Mouse (Mus musculus) olfactory bulb, adult 2 months (tissue): ENCODE measurements around the gene Ptpn14. TPM values are rescaled to one million over a fixed set of nuclear protein-coding genes. Genes with fewer than 3 reads are reported as not detected.

ENCODE experiments used
- H3K27ac ChIP-seq: fragments of 200-500 bp; 2 replicates; pipeline ENCODE4 v1.5.1; 2012; ENCODE audit warnings: low read depth, low read length; ENCODE audit not compliant: insufficient read depth
- H3K4me1 ChIP-seq: fragments of 200-500 bp; 2 replicates; pipeline ENCODE4 v1.6.1; 2012; ENCODE audit warnings: low read length; ENCODE audit not compliant: control insufficient read depth, insufficient read depth
- H3K4me3 ChIP-seq: fragments of 200-500 bp; 2 replicates; pipeline ENCODE4 v1.5.1; 2012; ENCODE audit warnings: mild to moderate bottlenecking, low read depth, low read length, moderate library complexity; ENCODE audit not compliant: insufficient read depth
- CTCF ChIP-seq: fragments of 200-500 bp; IDR thresholded peaks from 2 replicates; pipeline ENCODE4 v1.5.1; 2012; ENCODE audit warnings: low read depth, mild to moderate bottlenecking, low read length, moderate library complexity; ENCODE audit not compliant: insufficient read depth
- POLR2A ChIP-seq: fragments of 200-500 bp; IDR thresholded peaks from 2 replicates; pipeline ENCODE4 v1.6.1; 2012; ENCODE audit warnings: mild to moderate bottlenecking, low read depth, low read length, moderate library complexity; ENCODE audit not compliant: insufficient read depth
- WGBS: fragments of 180-500 bp; shearing (Covaris S2); methylation state at CpG from one replicate; pipeline ENCODE4 v1.1.7; 2018; 5-methylcytosine and 5-hydroxymethylcytosine counted together
- polyA plus RNA-seq: library from polyadenylated mRNA; stranded (reverse); fragments of >200 nt; gene quantifications from 2 replicates; pipeline ENCODE4 v1.2.4, GENCODE M21; 2012; ENCODE audit warnings: low replicate concordance; ENCODE audit not compliant: missing spikeins, insufficient read depth, insufficient read length

The Ptpn14 gene
- polyA plus RNA-seq, 1 experiment, result 73.8 TPM

DNA sequence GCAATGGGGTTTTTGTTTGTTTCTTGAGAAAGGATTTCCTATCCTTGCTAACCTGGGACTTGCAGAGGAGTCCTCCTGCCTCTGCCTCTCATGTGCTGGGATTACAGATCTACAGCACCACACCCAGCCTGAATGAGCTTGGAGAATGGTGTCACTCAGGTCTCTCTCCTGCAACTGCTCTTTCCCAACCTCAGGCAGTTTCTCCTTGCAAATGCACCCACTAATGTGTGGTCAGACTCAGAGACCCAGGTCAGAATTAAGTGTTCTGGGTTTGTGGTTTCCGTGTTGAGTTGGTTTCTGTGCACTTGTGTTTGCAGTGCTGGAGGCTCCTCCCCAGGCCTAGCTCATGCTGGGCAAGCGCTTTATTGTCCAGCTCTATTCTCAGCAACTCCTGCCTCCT is 33.7 kb upstream of the Ptpn14 start:
- WGBS, result 97% methylated on average over 2 of the region's 2 CpGs
- TF ChIP-seq POLR2A (no peak), CTCF (no peak)
- H3K4me3 ChIP-seq, result no peak overlapping the region
- H3K4me1 ChIP-seq, result no peaks in the 10 kb centered on the region
- H3K27ac ChIP-seq, result no peak overlapping the region

DNA sequence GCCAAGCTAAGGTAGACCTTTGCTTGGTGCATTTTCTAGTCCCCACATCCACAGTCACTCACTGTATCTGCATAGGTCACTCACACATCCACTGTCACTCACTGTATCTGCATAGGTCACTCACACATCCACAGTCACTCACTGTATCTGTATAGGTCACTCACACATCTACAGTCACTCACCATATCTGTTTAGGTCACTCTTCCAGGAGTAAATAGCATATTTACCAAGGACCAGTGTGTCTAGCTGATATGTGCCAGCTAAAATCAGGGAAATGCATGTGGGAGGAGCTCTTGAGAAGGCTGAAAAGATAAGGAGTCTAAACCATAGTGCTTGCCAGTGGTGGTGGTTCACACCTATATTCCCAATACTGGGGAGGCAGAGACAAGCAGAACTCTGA is 32.7 kb upstream of the Ptpn14 start:
- H3K4me3 ChIP-seq, result no peak overlapping the region
- TF ChIP-seq CTCF (no peak), POLR2A (no peak)
- no peaks in the 10 kb centered on the region for H3K4me1 ChIP-seq
- no peak overlapping the region for H3K27ac ChIP-seq

DNA sequence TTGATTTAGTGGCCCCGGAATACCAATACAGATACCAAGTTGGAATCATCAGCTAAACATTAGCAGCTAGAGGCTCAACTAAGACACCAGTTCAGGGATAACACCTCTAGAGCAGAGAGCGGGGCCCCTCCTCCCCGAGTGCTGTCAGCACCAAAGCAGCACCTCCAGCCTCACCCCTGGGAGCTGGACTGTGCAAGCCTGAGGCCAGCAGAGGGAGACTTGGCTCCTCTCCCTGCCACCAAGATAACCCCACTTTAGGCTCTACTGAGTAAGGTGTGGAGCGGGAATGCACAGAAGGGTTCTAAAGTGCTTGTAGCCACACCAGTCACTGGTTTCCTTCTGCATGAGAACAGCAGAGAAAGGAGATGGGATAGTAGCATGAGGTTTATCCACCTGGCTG is 29.7 kb upstream of the Ptpn14 start:
- no peak for TF ChIP-seq POLR2A
- no peak for TF ChIP-seq CTCF
- Histone ChIP-seq H3K4me3 (no peak overlapping the region), H3K4me1 (no peaks in the 10 kb centered on the region), H3K27ac (no peak overlapping the region)
- WGBS, result 89% methylated on average over 4 of the region's 4 CpGs

DNA sequence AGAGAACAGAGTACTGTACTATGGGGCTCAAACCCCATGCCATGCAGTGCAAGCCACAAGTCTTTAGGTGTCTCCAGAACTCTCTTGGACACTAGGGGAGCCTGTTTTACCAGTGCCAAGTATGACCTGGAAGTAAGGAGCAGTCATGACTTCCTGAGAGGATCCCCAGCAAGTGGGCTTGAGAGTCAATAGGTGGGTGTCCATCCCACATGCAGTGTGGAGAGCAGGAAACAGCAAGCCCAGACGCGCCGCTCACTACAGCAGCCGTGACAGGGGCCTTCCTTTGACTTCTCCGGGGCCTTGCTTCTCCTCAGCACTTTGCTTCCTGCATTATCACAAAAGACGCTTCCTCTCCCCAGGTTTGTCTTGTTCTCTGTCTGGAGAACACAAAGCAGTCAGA is 27.9 kb upstream of the Ptpn14 start:
- H3K27ac ChIP-seq, result no peak overlapping the region
- H3K4me1 ChIP-seq, result 0 out of 2 replicates have a peak, but pooled peaks cover 2% of the 10 kb centered on the region
- no peak for TF ChIP-seq CTCF
- no peak for TF ChIP-seq POLR2A
- no peak overlapping the region for H3K4me3 ChIP-seq
- WGBS, result 80% methylated on average over 6 of the region's 6 CpGs

DNA sequence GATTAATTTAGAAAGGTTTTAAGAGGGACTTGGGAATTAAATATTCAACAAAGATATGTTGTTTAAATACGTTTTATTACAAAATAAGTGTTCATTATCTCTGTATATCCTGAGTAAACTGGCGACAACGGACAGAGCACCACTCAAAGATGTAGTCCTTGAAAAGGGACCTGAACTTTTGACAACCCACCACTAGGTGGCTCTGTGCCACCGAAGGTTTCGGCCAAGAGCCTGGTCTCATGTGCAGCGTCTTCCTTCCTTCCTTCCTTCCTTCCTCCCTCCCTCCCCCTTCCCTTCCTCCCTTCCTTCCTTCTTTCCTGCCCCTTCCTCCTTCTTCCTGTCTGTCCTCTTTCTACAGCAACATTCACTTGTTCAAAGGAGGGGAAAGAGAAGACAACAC is 27.1 kb upstream of the Ptpn14 start:
- under 1% methylated on average over 6 of the region's 6 CpGs for WGBS
- 0 out of 2 replicates have a peak, but pooled peaks cover 2% of the 10 kb centered on the region for H3K4me1 ChIP-seq
- H3K4me3 ChIP-seq, result no peak overlapping the region
- no peak overlapping the region for H3K27ac ChIP-seq
- TF ChIP-seq CTCF (peak; percentile 56), POLR2A (no peak)

DNA sequence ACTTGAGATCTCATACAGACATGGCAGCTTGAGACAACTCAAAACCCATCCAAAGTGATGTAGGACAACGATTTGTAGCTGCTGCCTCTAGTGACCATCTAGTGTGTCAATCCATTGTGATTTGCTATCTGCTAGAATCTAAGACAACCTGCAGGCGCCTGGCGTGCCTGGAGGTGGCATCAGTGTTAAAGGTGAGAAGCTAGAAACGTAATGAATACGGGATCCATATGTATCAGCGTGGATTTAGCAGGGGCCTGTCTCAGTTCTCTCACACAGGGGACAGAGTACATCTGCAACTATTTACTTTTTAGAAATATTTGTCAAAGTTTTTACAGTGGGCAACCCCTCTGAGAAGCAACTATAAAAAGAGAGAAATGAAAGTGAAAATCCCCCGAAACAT is 24.9 kb upstream of the Ptpn14 start:
- H3K4me1 ChIP-seq, result 0 out of 2 replicates have a peak, but pooled peaks cover 2% of the 10 kb centered on the region
- H3K27ac ChIP-seq, result no peak overlapping the region
- TF ChIP-seq CTCF, result no peak
- TF ChIP-seq POLR2A, result no peak
- no peak overlapping the region for H3K4me3 ChIP-seq
- WGBS, result 69% methylated on average over 7 of the region's 7 CpGs

DNA sequence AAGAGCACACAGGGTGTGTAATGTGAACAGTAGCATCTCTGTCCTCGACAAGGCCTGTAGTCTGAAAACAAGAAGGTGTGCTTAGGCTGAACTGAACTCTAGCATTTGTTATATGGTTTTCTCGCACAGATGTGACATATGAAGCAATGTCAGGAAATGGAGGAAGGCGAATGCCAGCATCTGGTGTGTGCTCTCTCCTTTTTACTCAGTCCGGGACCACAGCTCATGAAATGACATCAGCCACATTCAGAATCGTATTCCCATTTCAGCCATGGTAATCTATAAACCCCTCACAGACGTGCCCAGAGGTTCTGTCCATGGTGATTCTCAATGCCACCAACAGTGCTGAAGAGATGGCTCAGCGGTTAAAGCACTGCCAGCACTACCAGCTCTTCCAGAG is 24.5 kb upstream of the Ptpn14 start:
- Histone ChIP-seq H3K4me3 (no peak overlapping the region), H3K4me1 (0 out of 2 replicates have a peak, but pooled peaks cover 2% of the 10 kb centered on the region), H3K27ac (no peak overlapping the region)
- TF ChIP-seq POLR2A (no peak), CTCF (no peak)
- WGBS, result 93% methylated on average over 7 of the region's 7 CpGs

- H3K4me1 ChIP-seq, result 0 out of 2 replicates have a peak, but pooled peaks cover 2% of the 10 kb centered on the region
- TF ChIP-seq POLR2A (no peak), CTCF (no peak)
- 90% methylated on average over 12 of the region's 12 CpGs for WGBS
- H3K4me3 ChIP-seq, result no peak overlapping the region
- H3K27ac ChIP-seq, result no peak overlapping the region
Measured at GRCm38 (mm10) chr1:189706040-189706645, 21.9 kb upstream of the Ptpn14 start.

- TF ChIP-seq CTCF, result no peak
- TF ChIP-seq POLR2A, result no peak
- Histone ChIP-seq H3K4me1 (0 out of 2 replicates have a peak, but pooled peaks cover 2% of the 10 kb centered on the region), H3K27ac (no peak overlapping the region), H3K4me3 (no peak overlapping the region)
Measured at GRCm38 (mm10) chr1:189707014-189707413, 21.1 kb upstream of the Ptpn14 start.

DNA sequence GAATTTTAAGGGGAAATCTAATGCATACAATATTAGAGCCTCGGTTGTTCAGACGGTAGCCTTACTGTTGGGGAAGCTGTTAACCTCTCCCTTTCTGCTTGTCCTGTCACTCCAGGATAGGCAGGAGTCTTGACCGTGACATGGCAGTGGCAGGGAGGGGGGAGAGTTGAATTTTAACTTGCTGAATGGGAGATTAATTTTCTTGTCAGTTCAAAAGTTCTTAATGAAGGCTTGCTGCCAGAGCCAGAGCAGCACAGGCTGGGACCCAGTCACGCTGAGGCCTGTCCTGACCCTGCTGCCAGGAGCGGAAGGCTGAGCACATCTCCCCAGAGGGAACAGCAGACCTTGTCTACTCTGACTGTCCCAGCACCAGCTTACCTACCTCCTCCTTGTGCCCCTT is 20.6 kb upstream of the Ptpn14 start:
- Histone ChIP-seq H3K4me3 (no peak overlapping the region), H3K4me1 (0 out of 2 replicates have a peak, but pooled peaks cover 2% of the 10 kb centered on the region), H3K27ac (no peak overlapping the region)
- TF ChIP-seq POLR2A, result no peak
- no peak for TF ChIP-seq CTCF
- 75% methylated on average over 5 of the region's 5 CpGs for WGBS

DNA sequence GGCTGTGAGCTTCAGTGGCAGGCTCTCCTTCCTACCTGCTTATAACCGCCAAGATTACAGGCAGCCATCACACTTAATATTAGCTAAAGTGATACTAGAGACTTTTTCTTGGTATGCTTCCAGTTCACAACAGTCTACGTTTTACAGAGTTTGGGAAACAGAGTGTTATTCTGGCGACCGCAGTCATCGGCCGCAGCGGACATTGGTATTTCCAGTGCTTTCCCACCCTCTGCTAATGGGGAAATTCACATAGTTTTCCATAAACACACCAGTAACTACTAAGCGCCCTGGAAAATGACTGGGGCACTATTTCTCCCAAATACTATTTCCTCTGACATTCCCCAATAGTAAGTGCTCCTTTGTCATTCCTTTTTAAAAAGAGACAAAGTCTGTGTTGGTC is 19.1 kb upstream of the Ptpn14 start:
- H3K4me1 ChIP-seq, result 0 out of 2 replicates have a peak, but pooled peaks cover 2% of the 10 kb centered on the region
- no peak overlapping the region for H3K27ac ChIP-seq
- 76% methylated on average over 8 of the region's 8 CpGs for WGBS
- no peak for TF ChIP-seq CTCF
- H3K4me3 ChIP-seq, result no peak overlapping the region
